10 mouse cellular contexts compared by ENCODE assay signal in the genomic region with DNA sequence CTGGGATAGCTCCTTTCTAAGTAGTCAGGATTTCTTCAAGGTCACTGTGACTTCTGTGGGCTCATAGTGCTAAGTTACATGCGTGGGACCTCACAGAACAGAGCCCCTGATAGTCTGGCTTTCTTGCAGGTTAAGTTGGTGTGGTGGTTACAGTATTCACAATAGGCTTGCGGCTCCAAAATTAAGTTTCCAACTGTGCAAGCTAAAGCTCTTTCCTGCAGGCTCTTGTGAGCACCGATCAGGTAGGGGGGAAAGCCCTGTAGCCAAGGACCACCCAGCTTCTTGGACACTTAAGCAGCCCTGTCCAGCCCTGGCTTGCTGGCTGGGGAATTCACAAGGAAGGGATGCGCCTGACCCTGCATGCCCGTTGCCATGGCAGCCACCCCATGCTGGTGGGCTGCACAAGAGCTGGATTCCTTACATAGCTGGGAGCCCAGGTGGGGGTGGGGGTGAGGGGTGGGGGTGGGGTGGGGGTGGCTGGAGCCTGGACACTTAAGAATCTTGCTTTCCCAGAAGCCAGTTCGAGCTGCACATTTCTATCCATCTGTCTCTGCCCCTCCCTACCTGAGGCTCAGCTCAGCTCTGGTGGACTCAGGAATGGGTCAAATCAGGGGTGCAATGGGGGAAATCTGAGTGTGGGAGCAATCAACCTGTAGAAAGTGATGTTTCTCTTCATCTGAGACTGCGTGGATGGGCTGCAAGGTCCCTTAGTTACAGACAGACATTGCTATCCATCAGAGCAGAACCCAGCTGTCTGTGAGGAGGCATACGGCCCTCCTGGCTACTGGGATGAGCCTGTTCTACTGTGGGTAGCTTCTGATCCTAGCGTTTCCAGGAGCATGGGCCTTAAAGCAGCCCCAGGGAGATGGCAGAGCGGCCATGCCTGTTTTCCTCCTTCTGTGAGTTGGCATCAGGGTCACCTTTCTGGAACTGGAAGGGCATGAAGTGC. TPM values are rescaled to one million over a fixed set of nuclear protein-coding genes. Genes with fewer than 3 reads are reported as not detected.
DNase-seq lines count a peak whose midpoint lies in the region; ATAC-seq lines count a peak whose summit lies in the region.
"Had no signal": no experiment of that assay in that cellular context is flagged by ENCODE, and none has a peak within 500 bp of the region (broad histone marks: within the 10 kb centered on the region; RNA-seq: fewer than 3 reads in every experiment).

No protein-coding gene starts in this region.

- no peaks in the 10 kb centered on the region for H3K9me3 ChIP-seq in embryonic facial prominence, embryonic 10.5 days
- no peaks in the 10 kb centered on the region for H3K9me3 ChIP-seq in limb, embryonic 11.5 days (ENCODE audit: control insufficient read depth, low read length)

- H3K4me3 ChIP-seq in embryonic facial prominence, embryonic 10.5 days = peak overlapping the region; percentile 28; the same call in 1 of the 2 replicates
- H3K4me3 ChIP-seq in limb, embryonic 11.5 days (ENCODE audit: low read depth, low read length) = no peak overlapping the region
- H3K4me3 ChIP-seq: myocyte had no signal

- no peak overlapping the region for H3K4me2 ChIP-seq in limb, embryonic 11.5 days (ENCODE audit: low read depth, severe bottlenecking)

- 16% methylated on average over 10 of the region's 10 CpGs for WGBS in embryonic facial prominence, embryonic 10.5 days
- WGBS in limb, embryonic 11.5 days = 25% methylated on average over 10 of the region's 10 CpGs

- H3K36me3 ChIP-seq in embryonic facial prominence, embryonic 10.5 days (replicated peaks) = no peaks in the 10 kb centered on the region
- no peaks in the 10 kb centered on the region for H3K36me3 ChIP-seq in limb, embryonic 11.5 days (ENCODE audit: control insufficient read depth, insufficient read depth, low read length)

- intact Hi-C loops in left cerebral cortex, postnatal 4 days (cut with DNase I) = no loop called here

- H3K27me3 ChIP-seq in embryonic facial prominence, embryonic 10.5 days (replicated peaks; ENCODE audit: low read depth, poor library complexity, severe bottlenecking) = no peaks in the 10 kb centered on the region
- H3K27me3 ChIP-seq in limb, embryonic 11.5 days (ENCODE audit: control insufficient read depth, insufficient read depth, low read length) = no peaks in the 10 kb centered on the region

- peaks cover 75% of the 10 kb centered on the region for H3K4me1 ChIP-seq in embryonic facial prominence, embryonic 10.5 days
- peaks cover 15% of the 10 kb centered on the region for H3K4me1 ChIP-seq in limb, embryonic 11.5 days (ENCODE audit: control insufficient read depth, insufficient read depth, low read length)

- peak; percentile 76 for ATAC-seq in limb, embryonic 11.5 days (ENCODE audit: insufficient number of reproducible peaks, low FRiP score, low TSS enrichment, low read depth)
- ATAC-seq in megakaryocyte, adult 5-6 weeks (ENCODE audit: poor library complexity, severe bottlenecking) = no peak
- ATAC-seq in frontal cortex, adult (ENCODE audit: low TSS enrichment) = no peak

- peak; percentile 46 for DNase-seq in left cerebral cortex, postnatal 4 days
- no peak for DNase-seq in left cerebral cortex, adult 8-10 months (ENCODE audit: low spot score in 2 of 2)
- DNase-seq in embryonic facial prominence, embryonic 10.5 days (ENCODE audit: low spot score) = peak; percentile 91
- DNase-seq in limb, embryonic 11.5 days (ENCODE audit: low spot score) = peak; percentile 78
- peak; percentile 74 for DNase-seq in retina, postnatal 1 day
- DNase-seq in right cerebral cortex, postnatal 36 days (ENCODE audit: low spot score in 2 of 2) = no peak
- DNase-seq: cerebellum, adult 18-20 months had no signal

- H3K27ac ChIP-seq in embryonic facial prominence, embryonic 10.5 days (replicated peaks) = peak overlapping the region; percentile 87
- H3K27ac ChIP-seq in limb, embryonic 11.5 days (replicated peaks; ENCODE audit: low read depth, low read length) = no peak overlapping the region

- 0 out of 2 replicates have a peak overlapping the region, but pooled peaks have one; percentile 17 for H3K9ac ChIP-seq in limb, embryonic 11.5 days (ENCODE audit: low read length)

RNA-seq across cellular contexts. Expression of gene Col18a1, which starts 24.9 kb away (rescaled TPM):
- total RNA-seq in left cerebral cortex, postnatal 4 days (2021) = 10 to 100 TPM; 18.4 to 21.4 TPM
- total RNA-seq in left cerebral cortex, adult 8-10 months (2022) = 1 to 10 TPM; 4.1 to 4.6 (median 4.1) TPM
- 184 and 201 TPM in 2 replicates for polyA plus RNA-seq in embryonic facial prominence, embryonic 10.5 days (2016; fragmentation: Nextera tagmentation; extraction: Ambion mirVana)
- polyA plus RNA-seq in limb, embryonic 11.5 days (2014; fragmentation: Nextera tagmentation; extraction: Ambion mirVana) = 63.0 and 77.1 TPM in 2 replicates
- total RNA-seq in megakaryocyte, adult 5-6 weeks (2015) = 0.09 TPM in 1 of 2 replicates, not detected in the other
- total RNA-seq in megakaryocyte, adult 5-6 weeks (2017) = not detected in 2 replicates

Comparison
In these comparisons a context has a peak if more than half of its experiments do, and no peak if none do; other contexts are left out.
1. DNase-seq: peak in left cerebral cortex, postnatal 4 days (single experiment), embryonic facial prominence, embryonic 10.5 days (single experiment), limb, embryonic 11.5 days (single experiment) and retina, postnatal 1 day (single experiment); none in left cerebral cortex, adult 8-10 months (0 of 2) and right cerebral cortex, postnatal 36 days (0 of 2).
2. RNA of gene Col18a1, which starts 24.9 kb away (total RNA-seq): 18.4 to 21.4 TPM in left cerebral cortex, postnatal 4 days and 4.1 to 4.6 TPM in left cerebral cortex, adult 8-10 months; 0.09 TPM in megakaryocyte, adult 5-6 weeks; every median in the first group is over 4 times any median in the second.